Mouse (Mus musculus) cerebellum, adult 8-10 months (tissue): ENCODE data around the gene 1700029J07Rik.

Source experiments
- DNase-seq: peaks from one replicate; pipeline ENCODE4 v3.0.0; 2022

Gene 1700029J07Rik

GRCm38 (mm10) chr8:45946283-45946682, 28.8 kb downstream of the 1700029J07Rik start:
- DNase-seq, result no peak

DNA sequence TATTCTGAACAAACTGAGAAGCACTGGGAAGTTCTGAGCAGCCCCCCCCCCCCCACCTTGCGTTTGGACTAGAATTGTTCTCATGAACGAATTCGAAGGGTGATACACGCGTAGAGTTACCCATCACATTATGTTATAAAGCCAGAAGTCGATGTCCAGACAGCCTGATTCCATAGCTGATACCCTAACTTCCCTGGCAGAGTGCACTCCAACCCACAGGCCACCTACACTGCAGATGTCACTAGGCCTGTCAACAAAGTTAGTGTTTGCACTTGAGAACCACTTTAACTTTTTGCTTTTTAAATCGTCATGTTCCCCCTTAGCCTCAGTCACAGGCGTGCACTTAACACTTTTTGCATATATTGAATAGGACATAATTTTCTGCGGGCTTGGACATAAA, 38.1 kb downstream of the 1700029J07Rik start:
- no peak for DNase-seq

DNA sequence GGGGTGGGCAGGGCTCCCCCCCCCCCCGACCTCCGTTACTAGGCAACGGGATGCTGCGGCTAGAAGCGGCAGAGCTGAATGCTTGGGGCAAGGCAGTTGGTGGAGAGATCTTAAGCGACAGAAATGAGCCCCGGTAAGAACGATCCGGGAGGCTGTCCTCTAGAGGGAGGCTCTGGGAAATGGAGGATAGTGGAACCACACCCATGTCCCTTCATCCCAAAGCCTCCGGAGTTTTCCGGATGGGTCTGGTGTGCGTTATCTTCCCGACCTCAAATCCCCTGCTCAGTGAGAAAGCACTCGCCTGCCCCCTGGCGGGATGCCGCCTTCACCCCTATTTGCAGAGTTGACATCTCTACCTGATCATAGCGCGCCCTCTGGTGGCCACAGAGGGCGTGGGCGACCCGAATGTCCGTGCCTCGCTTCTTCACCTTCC, 40.5 kb downstream of the 1700029J07Rik start, which contains the start of gene Ccdc110:
Ccdc110 (plus strand) TSS at position 38 of the 433 bp plus-strand sequence.
- peak; percentile 81 for DNase-seq

- no peak for DNase-seq
Observed at GRCm38 (mm10) chr8:45922116-45922515, 52.9 kb downstream of the 1700029J07Rik start.

DNA sequence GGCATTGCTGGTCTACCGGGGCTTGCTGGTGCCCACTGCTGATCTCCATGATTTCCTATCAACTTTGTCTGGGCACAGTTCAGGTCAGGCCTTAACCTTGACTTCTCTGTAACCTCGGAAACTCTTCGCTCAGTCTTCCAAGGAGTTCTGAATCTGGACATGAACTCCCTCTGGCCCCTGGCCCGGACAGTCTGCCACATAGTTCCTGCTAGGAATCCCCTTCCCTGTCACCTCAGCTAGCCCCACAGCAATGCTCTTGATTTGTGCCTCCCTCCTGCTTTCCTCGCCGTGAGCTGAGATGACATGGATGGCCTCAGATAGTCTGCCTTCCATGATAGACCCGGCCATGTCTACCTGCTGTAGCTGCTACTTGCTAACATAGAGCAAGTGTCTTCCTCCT, 54.7 kb downstream of the 1700029J07Rik start:
- DNase-seq, result no peak

GRCm38 (mm10) chr8:45918891-45919290, 56.2 kb downstream of the 1700029J07Rik start:
- DNase-seq, result no peak

DNA sequence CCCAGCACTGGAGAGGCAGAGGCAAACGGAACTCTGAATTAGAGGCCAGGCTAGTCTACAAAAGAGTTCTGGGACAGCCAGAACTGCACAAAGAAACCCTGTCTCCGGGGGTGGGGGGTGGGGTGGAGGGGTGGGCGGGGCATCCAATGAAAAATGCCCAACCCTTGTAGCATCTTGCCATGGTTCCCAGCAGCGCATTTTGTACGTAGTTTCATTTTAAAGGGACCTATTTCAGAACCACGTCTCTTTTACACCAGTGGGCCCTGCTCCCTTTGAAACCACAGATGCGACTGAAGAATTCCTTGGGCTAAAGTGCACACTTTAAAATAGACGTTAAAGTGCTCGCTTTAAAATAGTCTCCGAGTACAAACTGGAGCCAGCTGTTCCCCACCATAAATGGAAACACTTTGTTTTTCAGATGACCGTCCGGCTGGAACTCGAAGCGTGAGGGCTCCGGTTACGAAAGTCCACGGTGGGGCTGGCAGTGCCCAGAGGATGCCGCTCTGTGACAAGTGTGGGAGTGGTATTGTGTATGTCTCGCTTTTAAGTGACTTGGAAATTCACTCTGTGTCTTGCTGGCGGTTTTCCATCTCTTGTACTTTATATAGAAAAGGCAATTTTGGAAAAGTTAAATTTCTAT, 57.9 kb downstream of the 1700029J07Rik start:
- DNase-seq, result no peak

GRCm38 (mm10) chr8:45916496-45916895, 58.6 kb downstream of the 1700029J07Rik start:
- DNase-seq, result no peak

DNA sequence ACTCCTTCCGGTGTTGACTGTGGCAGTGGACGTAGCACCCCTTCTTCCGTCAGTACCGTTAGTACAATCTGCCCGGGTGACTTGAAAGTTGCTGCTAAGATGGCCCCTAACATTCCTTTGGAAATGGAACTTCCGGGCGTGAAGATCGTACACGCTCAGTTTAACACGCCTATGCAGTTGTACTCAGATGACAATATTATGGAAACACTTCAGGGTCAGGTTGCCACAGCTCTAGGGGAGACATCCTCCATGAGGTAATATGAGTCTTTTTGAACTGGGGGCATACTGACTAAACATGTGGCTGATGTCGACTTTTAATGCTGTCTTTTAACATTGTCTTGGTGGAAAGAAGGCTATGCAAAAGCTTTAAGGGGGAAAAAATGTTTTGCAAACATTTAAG, 61.3 kb downstream of the 1700029J07Rik start:
- DNase-seq, result no peak

- no peak for DNase-seq
Observed at GRCm38 (mm10) chr8:45906251-45906619, 68.8 kb downstream of the 1700029J07Rik start.

- DNase-seq, result no peak
Observed at GRCm38 (mm10) chr8:45905591-45906250, 69.3 kb downstream of the 1700029J07Rik start.

DNA sequence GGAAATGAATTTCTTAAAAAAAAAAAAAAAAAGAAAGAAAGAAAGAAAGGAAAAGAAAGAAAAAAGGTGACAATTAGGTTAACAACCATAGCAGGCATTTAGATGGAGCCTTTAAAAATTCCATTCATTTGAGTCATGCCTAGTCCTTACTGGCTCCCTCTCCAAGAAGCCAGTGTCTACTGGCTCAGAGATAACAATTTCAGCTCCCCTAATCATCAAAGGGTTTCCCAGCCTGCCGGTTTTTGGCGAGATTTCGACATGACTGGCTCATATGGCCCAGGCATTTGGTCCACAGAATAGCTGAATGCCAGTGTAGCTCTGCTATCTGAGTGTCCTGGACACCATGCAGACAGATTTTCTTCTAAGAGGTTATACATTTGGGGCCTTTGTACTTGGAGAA, 71.4 kb downstream of the 1700029J07Rik start:
- DNase-seq, result no peak
